Mouse (Mus musculus) midbrain, embryonic 12.5 days (tissue): ENCODE data around the gene Apbb1. TPM values are rescaled to one million over a fixed set of nuclear protein-coding genes. Genes with fewer than 3 reads are reported as not detected.

Source experiments
- ATAC-seq: fragments of 200-750 bp; cut with Nextera tagmentation; 2 replicates; pipeline ENCODE4 v1.8.0; 2017; ENCODE audit warnings: low read depth, moderate TSS enrichment, moderate library complexity; ENCODE audit not compliant: low FRiP score
- H3K27ac ChIP-seq: fragments of 300-500 bp; sonication (generic); replicated peaks from 2 replicates; pipeline ENCODE4 v1.5.1; 2016; ENCODE audit warnings: mild to moderate bottlenecking
- H3K27me3 ChIP-seq: fragments of 300-500 bp; sonication (generic); 2 replicates; pipeline ENCODE4 v1.6.1; 2016; ENCODE audit warnings: mild to moderate bottlenecking
- H3K36me3 ChIP-seq: fragments of 300-500 bp; sonication (generic); 2 replicates; pipeline ENCODE4 v1.6.1; 2016
- H3K4me1 ChIP-seq: fragments of 300-500 bp; sonication (generic); 2 replicates; pipeline ENCODE4 v1.6.1; 2016
- H3K4me2 ChIP-seq: fragments of 300-500 bp; sonication (generic); replicated peaks from 2 replicates; pipeline ENCODE4 v1.6.1; 2016; ENCODE audit warnings: mild to moderate bottlenecking, moderate library complexity
- H3K4me3 ChIP-seq: fragments of 300-500 bp; sonication (generic); 2 replicates; pipeline ENCODE4 v1.5.1; 2016; ENCODE audit warnings: mild to moderate bottlenecking
- H3K9ac ChIP-seq: fragments of 300-500 bp; sonication (generic); replicated peaks from 2 replicates; pipeline ENCODE4 v1.6.1; 2016; ENCODE audit warnings: mild to moderate bottlenecking, moderate library complexity
- H3K9me3 ChIP-seq: fragments of 300-500 bp; sonication (generic); 2 replicates; pipeline ENCODE4 v1.6.1; 2016; ENCODE audit warnings: mild to moderate bottlenecking
- WGBS: fragments of 180-500 bp; shearing (Covaris S2); methylation state at CpG from one replicate; pipeline ENCODE4 v1.1.7; 2016; 5-methylcytosine and 5-hydroxymethylcytosine counted together
- polyA plus RNA-seq: library from polyadenylated mRNA; unstranded; fragments of >200 nt; fragmentation: Nextera tagmentation; extraction: Ambion mirVana; gene quantifications from 2 replicates; pipeline ENCODE4 v1.2.1, GENCODE M21; 2016

The Apbb1 gene
- polyA plus RNA-seq, 1 experiment from 2014 or later, result 166 TPM

- 9% methylated on average over 12 of the region's 12 CpGs for WGBS
- Histone ChIP-seq H3K4me2 (peak overlapping the region; percentile 48), H3K9me3 (no peaks in the 10 kb centered on the region), H3K36me3 (peaks cover 58% of the 10 kb centered on the region), H3K4me1 (peaks cover 30% of the 10 kb centered on the region), H3K27me3 (no peaks in the 10 kb centered on the region), H3K9ac (peak overlapping the region; percentile 37; the same call in 1 of the 2 replicates), H3K4me3 (peak overlapping the region; percentile 20), H3K27ac (peak overlapping the region; percentile 88)
- peak; percentile 39 for ATAC-seq
These were observed 11.6 kb downstream of the Apbb1 start for GRCm38 (mm10) chr7:105569512-105570496.

GRCm38 (mm10) chr7:105568988-105569471 is 12.4 kb downstream of the Apbb1 start:
- Histone ChIP-seq H3K4me3 (peak overlapping the region; percentile 20), H3K9ac (peak overlapping the region; percentile 37), H3K4me1 (peaks cover 30% of the 10 kb centered on the region), H3K36me3 (peaks cover 60% of the 10 kb centered on the region), H3K4me2 (peak overlapping the region; percentile 48), H3K27me3 (no peaks in the 10 kb centered on the region), H3K27ac (peak overlapping the region; percentile 88), H3K9me3 (no peaks in the 10 kb centered on the region)
- ATAC-seq, result peak; percentile 90
- WGBS, result 1% methylated on average over 6 of the region's 6 CpGs

GRCm38 (mm10) chr7:105568583-105568982 is 12.9 kb downstream of the Apbb1 start:
- H3K27me3 ChIP-seq, result no peaks in the 10 kb centered on the region
- no peaks in the 10 kb centered on the region for H3K9me3 ChIP-seq
- H3K9ac ChIP-seq, result peak overlapping the region; percentile 37
- H3K4me2 ChIP-seq, result peak overlapping the region; percentile 48
- H3K27ac ChIP-seq, result peak overlapping the region; percentile 88
- ATAC-seq, result peak; percentile 64
- H3K4me1 ChIP-seq, result peaks cover 30% of the 10 kb centered on the region
- peak overlapping the region; percentile 20 for H3K4me3 ChIP-seq
- 10% methylated on average over 7 of the region's 7 CpGs for WGBS
- H3K36me3 ChIP-seq, result peaks cover 59% of the 10 kb centered on the region

- Histone ChIP-seq H3K4me2 (no peak overlapping the region), H3K4me1 (peaks cover 21% of the 10 kb centered on the region), H3K4me3 (no peak overlapping the region), H3K9me3 (no peaks in the 10 kb centered on the region), H3K27me3 (no peaks in the 10 kb centered on the region), H3K36me3 (peaks cover 72% of the 10 kb centered on the region), H3K27ac (no peak overlapping the region), H3K9ac (no peak overlapping the region)
- ATAC-seq, result no peak
- WGBS, result 89% methylated on average over 17 of the region's 17 CpGs
These were observed 16.2 kb downstream of the Apbb1 start for GRCm38 (mm10) chr7:105565071-105565836.

GRCm38 (mm10) chr7:105563367-105563766 is 18.1 kb downstream of the Apbb1 start:
- H3K27me3 ChIP-seq, result no peaks in the 10 kb centered on the region

GRCm38 (mm10) chr7:105562317-105562716 is 19.1 kb downstream of the Apbb1 start:
- 89% methylated on average over 3 of the region's 3 CpGs for WGBS

More at GRCm38 (mm10) chr7:105563367-105563766, 18.1 kb downstream of the Apbb1 start:
- no peak overlapping the region for H3K4me3 ChIP-seq
- WGBS, result 91% methylated on average over 3 of the region's 3 CpGs
- no peak overlapping the region for H3K27ac ChIP-seq
- no peaks in the 10 kb centered on the region for H3K9me3 ChIP-seq
- H3K36me3 ChIP-seq, result peaks cover 89% of the 10 kb centered on the region
- ATAC-seq, result no peak
- H3K4me2 ChIP-seq, result no peak overlapping the region
- no peak overlapping the region for H3K9ac ChIP-seq
- H3K4me1 ChIP-seq, result peaks cover 2% of the 10 kb centered on the region

GRCm38 (mm10) chr7:105559016-105559415 is 22.4 kb downstream of the Apbb1 start:
- no peak overlapping the region for H3K9ac ChIP-seq
- H3K4me3 ChIP-seq, result no peak overlapping the region
- no peak overlapping the region for H3K27ac ChIP-seq
- H3K9me3 ChIP-seq, result no peaks in the 10 kb centered on the region
- no peaks in the 10 kb centered on the region for H3K27me3 ChIP-seq
- peaks cover 16% of the 10 kb centered on the region for H3K4me1 ChIP-seq
- WGBS, result 95% methylated on average over 8 of the region's 9 CpGs
- ATAC-seq, result no peak
- H3K4me2 ChIP-seq, result no peak overlapping the region
- peaks cover 62% of the 10 kb centered on the region for H3K36me3 ChIP-seq

More at GRCm38 (mm10) chr7:105562317-105562716, 19.1 kb downstream of the Apbb1 start:
- no peak overlapping the region for H3K4me2 ChIP-seq
- no peaks in the 10 kb centered on the region for H3K4me1 ChIP-seq
- H3K9ac ChIP-seq, result no peak overlapping the region
- no peaks in the 10 kb centered on the region for H3K27me3 ChIP-seq
- peaks cover 92% of the 10 kb centered on the region for H3K36me3 ChIP-seq
- H3K4me3 ChIP-seq, result no peak overlapping the region
- ATAC-seq, result no peak
- H3K27ac ChIP-seq, result no peak overlapping the region
- no peaks in the 10 kb centered on the region for H3K9me3 ChIP-seq

GRCm38 (mm10) chr7:105557671-105558070 is 23.8 kb downstream of the Apbb1 start:
- no peaks in the 10 kb centered on the region for H3K27me3 ChIP-seq
- H3K4me1 ChIP-seq, result peaks cover 16% of the 10 kb centered on the region
- WGBS, result 84% methylated on average over 11 of the region's 11 CpGs
- H3K9ac ChIP-seq, result no peak overlapping the region
- no peak overlapping the region for H3K4me2 ChIP-seq
- H3K4me3 ChIP-seq, result no peak overlapping the region
- H3K36me3 ChIP-seq, result peaks cover 51% of the 10 kb centered on the region
- H3K9me3 ChIP-seq, result no peaks in the 10 kb centered on the region
- no peak overlapping the region for H3K27ac ChIP-seq
- ATAC-seq, result no peak

- ATAC-seq, result no peak
- no peak overlapping the region for H3K9ac ChIP-seq
- H3K27ac ChIP-seq, result no peak overlapping the region
- H3K4me1 ChIP-seq, result peaks cover 16% of the 10 kb centered on the region
- H3K36me3 ChIP-seq, result peaks cover 39% of the 10 kb centered on the region
- H3K4me2 ChIP-seq, result no peak overlapping the region
- no peaks in the 10 kb centered on the region for H3K9me3 ChIP-seq
- 90% methylated on average over 8 of the region's 8 CpGs for WGBS
- H3K27me3 ChIP-seq, result no peaks in the 10 kb centered on the region
- no peak overlapping the region for H3K4me3 ChIP-seq
These were observed 25.0 kb downstream of the Apbb1 start for GRCm38 (mm10) chr7:105556406-105556805.

GRCm38 (mm10) chr7:105555571-105555970 is 25.9 kb downstream of the Apbb1 start:
- Histone ChIP-seq H3K9ac (0 out of 2 replicates have a peak overlapping the region, but pooled peaks have one; percentile 11), H3K36me3 (peaks cover 32% of the 10 kb centered on the region), H3K4me2 (peak overlapping the region; percentile 60), H3K4me1 (peaks cover 16% of the 10 kb centered on the region), H3K4me3 (peak overlapping the region; percentile 69; the same call in 1 of the 2 replicates), H3K9me3 (no peaks in the 10 kb centered on the region), H3K27ac (no peak overlapping the region), H3K27me3 (no peaks in the 10 kb centered on the region)
- WGBS, result 91% methylated on average over 10 of the region's 10 CpGs
- ATAC-seq, result no peak

GRCm38 (mm10) chr7:105554212-105554942 is 27.1 kb downstream of the Apbb1 start, which contains the start of gene Smpd1:
Gene Smpd1 (plus strand): TSS chr7:105554360.
- peak; percentile 94 for ATAC-seq
- WGBS, result 5% methylated on average over 26 of the region's 26 CpGs

More at GRCm38 (mm10) chr7:105554212-105554942, 27.1 kb downstream of the Apbb1 start, which contains the start of gene Smpd1:
- Histone ChIP-seq H3K4me2 (peak within 1 kb of the TSS; percentile 60), H3K9ac (peak within 1 kb of the TSS; percentile 83), H3K4me3 (peak within 1 kb of the TSS; percentile 69), H3K9me3 (no peaks in the 10 kb centered on the region), H3K27ac (peak within 1 kb of the TSS; percentile 70), H3K4me1 (peaks cover 16% of the 10 kb centered on the region), H3K36me3 (peaks cover 23% of the 10 kb centered on the region), H3K27me3 (0 out of 2 replicates have a peak, but pooled peaks cover 3% of the 10 kb centered on the region)
